Mouse (Mus musculus) brain, embryonic 14.5 days (tissue): Measurements from ENCODE around the gene Hist1h4b.

ENCODE experiments used
- CTCF ChIP-seq: fragments of 200-500 bp; IDR thresholded peaks from 2 replicates; pipeline ENCODE4 v1.5.1; 2012; ENCODE audit warnings: inconsistent platforms, mild to moderate bottlenecking, moderate library complexity, borderline replicate concordance; ENCODE audit not compliant: insufficient read depth, insufficient read length; ENCODE audit errors: extremely low read depth
- POLR2A ChIP-seq: fragments of 200-500 bp; IDR thresholded peaks from 2 replicates; pipeline ENCODE4 v1.6.1; 2012; ENCODE audit warnings: mild to moderate bottlenecking, inconsistent platforms, borderline replicate concordance; ENCODE audit not compliant: poor library complexity, insufficient read depth, insufficient read length, severe bottlenecking; ENCODE audit errors: extremely low read depth

DNA sequence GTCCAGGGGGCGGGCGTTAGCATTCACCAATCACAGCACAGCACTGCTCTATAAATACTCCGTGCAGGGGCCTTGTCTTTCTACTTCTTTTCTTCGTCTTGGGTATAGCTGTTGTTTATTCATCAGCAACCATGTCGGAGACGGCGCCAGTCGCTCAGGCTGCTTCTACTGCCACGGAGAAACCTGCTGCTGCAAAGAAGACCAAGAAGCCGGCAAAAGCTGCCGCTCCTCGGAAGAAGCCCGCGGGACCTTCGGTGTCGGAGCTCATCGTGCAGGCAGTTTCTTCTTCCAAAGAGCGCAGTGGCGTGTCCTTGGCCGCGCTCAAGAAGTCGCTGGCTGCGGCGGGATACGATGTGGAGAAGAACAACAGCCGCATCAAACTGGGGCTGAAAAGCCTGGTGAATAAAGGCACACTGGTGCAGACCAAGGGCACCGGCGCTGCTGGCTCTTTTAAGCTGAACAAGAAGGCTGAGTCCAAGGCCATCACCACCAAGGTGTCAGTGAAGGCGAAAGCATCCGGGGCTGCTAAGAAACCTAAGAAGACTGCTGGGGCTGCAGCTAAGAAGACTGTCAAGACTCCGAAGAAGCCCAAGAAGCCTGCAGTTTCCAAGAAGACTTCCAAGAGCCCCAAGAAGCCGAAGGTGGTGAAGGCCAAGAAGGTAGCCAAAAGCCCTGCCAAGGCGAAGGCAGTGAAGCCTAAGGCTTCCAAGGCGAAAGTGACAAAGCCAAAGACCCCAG is 6.9 kb downstream of the Hist1h4b start, which contains the start of gene Hist1h1a:
- TF ChIP-seq POLR2A: peak; percentile 77; the same call in 1 of the 2 replicates
- TF ChIP-seq CTCF: no peak
